Mouse (Mus musculus): ENCODE data around the gene Gm9008. TPM values are rescaled to one million over a fixed set of nuclear protein-coding genes. Genes with fewer than 3 reads are reported as not detected.

Gm9008 gene
- polyA plus RNA-seq (2012; rRNA removed) = 0.05 and 5.8 TPM in 2 replicates

DNA sequence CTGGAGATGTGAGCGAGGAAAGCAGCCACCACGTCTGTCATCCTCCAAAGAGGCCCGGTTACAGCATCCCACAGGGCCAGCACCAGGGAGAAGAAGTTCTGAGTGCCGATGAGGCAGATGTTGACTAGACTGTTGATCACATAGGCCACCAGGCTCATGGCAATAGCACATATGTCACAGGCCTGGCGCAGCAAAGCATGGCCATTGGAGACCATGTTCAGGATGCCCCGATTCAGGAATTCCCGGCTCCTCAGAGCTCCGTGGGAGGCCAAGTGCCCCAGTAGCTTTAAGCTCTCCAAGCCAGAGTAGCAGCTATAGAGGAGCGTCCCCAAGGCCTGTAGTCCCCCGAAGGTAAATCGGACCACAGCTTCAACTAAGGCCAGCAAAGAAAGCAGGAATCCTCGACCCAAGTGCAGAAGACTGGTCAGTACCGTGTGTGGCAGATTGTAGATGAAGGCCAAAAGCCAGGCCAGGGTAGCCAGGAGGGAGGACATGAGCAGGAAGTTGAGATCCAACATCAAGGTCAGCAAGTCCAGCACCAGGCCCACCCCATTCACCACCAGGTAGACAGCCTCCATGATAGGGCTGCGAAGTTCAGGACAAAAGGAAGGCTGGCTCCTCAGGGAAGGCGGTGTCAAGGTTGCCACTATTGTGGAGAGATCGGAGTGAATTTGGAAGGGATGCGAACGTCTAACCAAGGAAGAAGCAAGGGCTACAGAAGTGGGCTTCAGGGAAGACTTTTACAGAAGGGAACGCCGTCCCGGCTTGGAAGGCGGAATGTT, at the start of gene Gm9008:
Gm9008 (minus strand) TSS at position 731 of the 782 bp plus-strand sequence.

